ENCODE assay signal across 16 mouse cellular contexts in the genomic region with DNA sequence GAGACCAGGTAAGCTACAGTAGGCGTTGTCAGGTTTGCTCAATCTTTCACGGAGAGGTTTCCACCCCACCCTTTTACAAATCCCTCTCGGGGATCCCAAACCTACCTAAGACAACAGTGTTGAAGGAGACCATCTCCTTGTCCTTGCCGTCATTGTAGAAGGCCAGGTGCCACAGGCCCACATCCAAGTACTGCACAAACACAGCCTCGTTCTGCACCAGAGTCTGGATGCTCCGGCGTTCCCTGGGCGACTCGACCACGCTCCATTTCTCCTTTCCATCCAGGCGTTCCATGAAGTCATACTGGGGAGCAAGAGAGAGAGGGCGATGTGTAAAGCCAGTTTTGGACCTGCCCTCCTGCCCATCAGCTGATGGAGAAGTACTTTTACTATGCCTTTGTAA.
"Had no signal": no experiment of that assay in that cellular context is flagged by ENCODE, and none has a peak within 500 bp of the region (broad histone marks: within the 10 kb centered on the region; RNA-seq: fewer than 3 reads in every experiment).

No protein-coding gene starts in this region.

- H3K9ac ChIP-seq: lung, embryonic 14.5 days; midbrain, embryonic 12.5 days; midbrain, embryonic 15.5 days; neural tube, embryonic 13.5 days; neural tube, embryonic 15.5 days had no signal

- H3K4me1 ChIP-seq: midbrain, embryonic 12.5 days had no signal

- DNase-seq: lung, adult 18-20 months; lung, embryonic 14.5 days; lung, postnatal 10 days; retina, postnatal 1 day; right cerebral cortex, adult 18-20 months; right cerebral cortex, postnatal 25 days; right cerebral cortex, postnatal 4 days; spleen, adult 18-20 months; thymus, adult 18-20 months; thymus, postnatal 14 days; thymus, postnatal 36 days had no signal

- H3K36me3 ChIP-seq: midbrain, embryonic 15.5 days had no signal

- ATAC-seq: midbrain, embryonic 15.5 days had no signal

- H3K27me3 ChIP-seq: midbrain, embryonic 12.5 days; midbrain, embryonic 15.5 days; neural tube, embryonic 13.5 days; neural tube, embryonic 15.5 days had no signal

- H3K27ac ChIP-seq: midbrain, embryonic 12.5 days; midbrain, embryonic 15.5 days; neural tube, embryonic 13.5 days; neural tube, embryonic 15.5 days had no signal

- H3K4me2 ChIP-seq: lung, embryonic 14.5 days; midbrain, embryonic 12.5 days; midbrain, embryonic 15.5 days; neural tube, embryonic 13.5 days; neural tube, embryonic 15.5 days had no signal

- H3K9me3 ChIP-seq: midbrain, embryonic 12.5 days; midbrain, embryonic 15.5 days; neural tube, embryonic 13.5 days; neural tube, embryonic 15.5 days had no signal

- H3K4me3 ChIP-seq: midbrain, embryonic 12.5 days; midbrain, embryonic 15.5 days; myocyte; neural tube, embryonic 13.5 days; neural tube, embryonic 15.5 days had no signal
